Mouse (Mus musculus): ENCODE data around the gene Col4a2. TPM values are rescaled to one million over a fixed set of nuclear protein-coding genes. Genes with fewer than 3 reads are reported as not detected.
A peak's percentile ranks its signal among the peaks of the same experiment; 100 is the strongest.

Col4a2 gene
- total RNA-seq, 2 experiments from 2014 or later, result 182 to 302 TPM

GRCm38 (mm10) chr8:11357921-11358436 is 45.4 kb downstream of the Col4a2 start:
- no peak for DNase-seq

DNA sequence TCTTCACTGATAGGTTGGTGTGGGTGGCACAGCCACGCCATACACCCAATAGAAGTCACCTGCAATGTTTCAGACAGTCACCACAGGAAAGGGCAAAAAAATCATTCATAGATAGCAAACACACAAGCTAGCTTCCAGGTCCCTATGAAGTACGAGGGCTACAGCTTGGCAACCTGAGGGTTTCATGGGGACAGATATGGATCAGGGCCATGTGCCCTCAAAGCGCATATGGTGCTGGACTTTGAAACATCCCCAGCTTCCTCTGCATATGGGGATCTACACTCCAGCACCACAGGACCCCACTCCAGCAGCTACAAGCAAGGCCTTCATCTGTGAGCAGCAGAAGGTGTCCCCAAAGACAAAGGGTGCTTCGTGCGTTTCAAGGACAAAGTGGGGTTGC is 47.2 kb downstream of the Col4a2 start:
- no peak for DNase-seq

DNA sequence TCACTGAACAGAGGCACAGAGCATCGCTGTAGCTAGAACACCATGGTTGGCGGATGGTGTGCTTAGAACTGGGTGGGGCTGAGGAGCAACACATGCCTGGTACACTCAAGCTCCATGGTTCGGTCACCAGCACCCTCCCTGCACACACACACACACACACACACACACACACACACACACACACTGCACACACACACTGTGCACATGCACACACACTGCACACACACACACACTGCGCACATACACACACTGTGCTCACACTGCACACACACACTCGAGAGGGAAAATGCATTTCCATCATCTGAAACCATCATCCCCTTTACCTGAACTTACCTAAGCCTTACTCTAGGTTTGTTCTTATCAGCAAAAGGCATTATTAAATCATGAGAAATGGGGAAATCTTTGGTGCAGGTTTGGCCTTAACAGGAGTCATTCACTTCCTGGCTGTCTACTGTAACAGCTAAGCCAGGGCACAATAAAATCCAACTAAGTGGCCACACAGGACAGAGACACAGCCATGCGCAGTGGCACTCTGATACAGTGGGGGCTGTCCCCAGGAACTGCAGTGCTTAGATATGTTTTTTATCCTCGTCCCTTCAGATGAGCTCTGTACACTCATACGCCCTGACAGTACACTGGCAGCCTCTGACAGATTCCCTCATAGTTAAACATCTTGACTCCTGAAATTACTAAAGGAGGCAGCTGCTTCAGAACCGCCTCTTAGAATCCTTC is 49.1 kb downstream of the Col4a2 start:
- DNase-seq, result no peak

DNA sequence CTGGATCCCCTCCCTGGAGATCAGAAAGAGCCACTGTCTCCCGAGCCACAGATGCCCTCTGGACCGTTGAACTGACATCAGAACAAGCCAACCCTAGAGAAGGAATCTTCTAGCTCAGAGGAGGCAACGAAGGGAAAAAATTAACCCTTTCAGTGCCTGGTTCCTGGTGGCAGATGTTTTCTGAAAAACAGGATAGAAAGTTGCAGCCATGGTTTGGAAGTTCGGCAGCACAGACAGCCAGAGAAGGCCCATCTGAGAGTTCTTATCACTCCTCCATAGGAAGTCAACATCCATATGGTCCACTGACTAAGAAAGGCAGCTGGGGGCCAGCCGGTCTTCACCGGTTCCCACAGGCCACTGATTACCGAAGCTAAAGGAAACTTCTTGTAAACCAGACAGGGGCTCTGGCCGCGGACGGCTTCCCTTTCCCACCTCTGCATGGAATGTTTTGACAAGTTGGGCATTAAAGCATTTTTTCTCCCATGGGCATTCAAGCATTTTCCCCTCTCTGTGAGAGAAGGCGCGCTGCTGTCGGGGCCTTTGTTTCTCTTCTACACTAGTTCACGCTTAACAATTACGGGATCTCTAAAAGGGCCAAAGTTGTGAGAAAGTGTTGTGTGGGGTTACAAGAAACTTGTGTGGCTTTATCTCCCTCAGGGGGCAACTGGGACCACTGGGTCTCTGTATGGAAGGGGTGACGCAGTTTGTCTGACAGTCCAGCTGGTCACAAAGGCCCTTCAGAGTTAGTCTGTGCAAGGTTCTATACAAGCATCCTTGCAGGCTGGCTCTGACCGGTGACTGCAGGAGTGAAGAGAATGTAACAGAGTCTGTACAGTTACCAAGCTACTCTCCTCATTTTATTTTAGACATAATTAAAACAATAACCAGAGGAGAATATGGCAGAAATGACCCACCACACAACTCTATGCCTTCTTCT is 49.9 kb downstream of the Col4a2 start:
- DNase-seq, result no peak

- peak; percentile 46 to 60 for DNase-seq
Observed at GRCm38 (mm10) chr8:11363340-11364126, 50.9 kb downstream of the Col4a2 start.

DNA sequence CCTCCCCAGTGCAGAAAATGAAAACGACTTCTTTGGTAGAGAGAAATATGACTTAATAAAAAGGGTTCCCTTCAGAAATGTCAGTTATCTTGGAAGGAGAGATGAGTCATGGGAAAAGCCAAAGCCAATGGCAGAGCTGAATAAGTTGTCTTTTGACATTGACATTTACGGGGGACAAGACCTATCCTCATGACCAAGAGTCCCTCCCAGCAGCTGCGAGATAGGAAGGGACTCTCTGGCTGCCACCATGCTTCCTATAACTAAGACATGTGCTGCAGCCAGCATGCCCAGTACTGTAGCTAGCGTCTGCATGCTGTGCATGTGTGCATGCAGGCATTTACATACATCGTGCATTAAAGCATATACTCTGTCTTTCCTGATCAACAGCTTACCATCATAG is 53.6 kb downstream of the Col4a2 start:
- DNase-seq, result peak; percentile 48 to 53

DNA sequence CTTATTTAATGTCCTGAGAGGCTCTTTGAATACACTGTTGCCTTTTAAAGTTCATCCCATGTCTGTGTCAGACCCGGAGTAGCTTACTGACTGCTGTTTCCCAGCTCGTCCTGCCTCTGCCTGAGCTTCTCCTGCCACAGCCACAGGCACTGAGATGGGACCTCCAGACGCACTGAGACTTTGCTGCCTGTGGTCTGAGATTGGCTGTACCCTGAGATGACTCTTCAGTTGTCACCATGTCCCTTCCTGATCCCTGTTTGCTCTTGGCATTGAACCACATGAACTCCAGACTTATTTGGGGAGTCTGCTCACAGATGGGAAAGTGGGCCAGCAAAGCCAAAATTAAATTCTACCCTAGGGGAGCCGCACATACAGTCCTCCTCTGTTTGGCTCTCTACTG is 54.1 kb downstream of the Col4a2 start:
- DNase-seq, result no peak

DNA sequence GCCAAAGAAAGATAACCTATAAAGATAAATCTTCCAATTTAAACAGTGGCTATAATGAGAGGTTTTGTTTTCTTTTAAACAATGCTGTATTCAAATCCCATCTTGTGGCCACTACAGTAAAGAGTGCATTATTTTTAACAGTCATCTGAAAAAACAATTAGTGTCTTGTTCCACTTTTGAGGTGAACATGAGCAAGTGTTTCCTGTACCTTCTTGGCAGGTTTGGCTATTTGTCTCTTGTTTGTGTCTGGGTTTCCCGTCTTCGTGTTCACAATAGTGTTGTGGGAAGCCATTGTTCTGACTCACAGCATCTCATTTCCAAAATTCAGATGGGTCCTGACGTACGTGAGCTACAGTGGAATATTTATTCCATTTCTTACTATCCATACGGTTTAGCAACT is 55.1 kb downstream of the Col4a2 start:
- DNase-seq, result no peak

GRCm38 (mm10) chr8:11369526-11370203 is 57.1 kb downstream of the Col4a2 start:
- DNase-seq, result peak in 1 of 2 experiments; percentile 56

- DNase-seq, result no peak
Observed at GRCm38 (mm10) chr8:11371347-11371746, 58.7 kb downstream of the Col4a2 start.

DNA sequence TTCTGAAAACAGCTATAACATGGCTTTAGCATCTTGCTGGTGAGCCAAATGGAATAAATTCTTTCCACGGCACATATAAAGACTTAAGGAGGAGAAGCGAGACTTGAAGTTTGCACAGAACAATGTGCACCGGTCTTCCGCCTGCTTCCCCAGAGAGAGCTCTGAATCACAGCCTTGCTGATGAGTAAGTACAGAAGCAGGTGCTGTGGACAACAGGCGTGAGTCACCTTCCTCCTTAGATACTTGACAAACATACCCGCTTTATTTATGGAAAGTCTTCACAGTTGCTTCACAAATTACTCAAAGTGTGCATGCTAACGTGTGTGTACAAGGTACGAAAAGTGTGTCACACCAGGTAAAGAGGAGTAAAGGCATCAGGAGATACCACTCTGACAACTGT is 59.5 kb downstream of the Col4a2 start:
- peak in 1 of 2 experiments; percentile 43 for DNase-seq

DNA sequence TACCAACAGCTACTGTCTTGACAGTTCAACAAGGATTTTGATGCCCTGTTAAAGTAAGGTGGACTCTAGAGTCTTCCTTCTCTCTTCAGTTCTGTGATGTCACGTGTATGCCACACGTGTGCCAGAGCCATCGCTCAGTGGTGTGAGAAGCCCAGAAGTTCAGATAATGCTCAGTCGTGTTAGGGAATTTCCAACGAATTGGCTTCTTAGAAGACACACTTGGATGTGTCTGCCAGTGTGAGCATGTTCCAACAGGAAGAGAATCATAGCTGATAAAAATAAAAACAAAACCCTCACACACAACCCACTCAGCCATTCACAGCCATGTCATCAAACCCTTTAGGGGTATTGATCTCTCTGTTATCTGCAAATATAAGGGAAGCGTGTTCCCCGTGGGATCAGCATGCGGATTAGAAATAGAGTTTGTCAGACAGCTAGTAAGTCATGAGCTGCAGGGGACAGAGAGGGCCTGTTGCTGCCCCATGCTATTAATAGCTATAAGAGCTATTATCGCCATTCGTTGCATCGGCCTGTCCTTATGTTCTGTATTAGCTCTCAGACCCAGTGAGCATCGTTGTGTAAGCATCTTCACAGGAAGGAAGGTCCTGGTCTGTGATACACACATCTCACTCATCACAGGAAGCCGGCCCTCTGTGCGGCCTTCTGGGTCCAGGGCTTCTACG is 61.2 kb downstream of the Col4a2 start:
- no peak for DNase-seq

DNA sequence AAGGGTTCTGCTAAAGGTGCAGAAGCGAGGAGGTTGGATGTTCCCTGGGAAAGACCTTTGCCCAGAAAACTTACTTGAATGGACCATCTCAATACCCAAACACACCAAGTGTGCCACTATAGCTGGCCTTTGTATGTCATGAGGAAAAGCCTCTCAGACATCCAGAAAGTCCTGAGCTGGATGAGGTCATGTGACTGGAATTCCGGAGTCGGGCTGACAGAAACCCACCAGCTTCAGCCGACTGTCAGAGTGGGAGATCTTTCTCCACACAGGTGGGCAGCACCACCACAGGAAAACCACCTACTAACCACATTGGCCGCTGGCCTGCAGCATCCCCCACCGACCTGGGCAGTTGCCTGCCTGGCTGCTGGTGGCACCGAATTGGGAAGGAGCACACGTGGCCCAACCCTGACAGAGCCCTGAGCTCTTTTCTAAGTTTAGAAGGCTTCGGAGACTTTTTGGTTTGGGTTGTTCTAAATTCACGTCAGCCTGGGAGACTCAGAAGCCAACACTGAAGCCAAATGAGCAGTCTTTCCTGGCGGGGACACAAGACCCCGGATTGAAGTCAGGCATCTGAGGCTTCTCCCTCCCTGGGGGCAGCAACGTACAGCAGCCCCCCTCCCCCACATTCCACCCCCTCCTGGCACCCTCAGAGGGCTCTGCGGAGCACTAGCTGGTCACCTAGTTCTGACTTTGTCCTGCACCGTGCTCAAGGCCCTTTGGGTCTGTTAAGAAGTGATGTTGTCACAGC is 61.9 kb downstream of the Col4a2 start:
- no peak for DNase-seq

GRCm38 (mm10) chr8:11375749-11376438 is 63.3 kb downstream of the Col4a2 start:
- peak; percentile 71 to 73 for DNase-seq

GRCm38 (mm10) chr8:11377391-11378210 is 65.0 kb downstream of the Col4a2 start:
- no peak for DNase-seq

DNA sequence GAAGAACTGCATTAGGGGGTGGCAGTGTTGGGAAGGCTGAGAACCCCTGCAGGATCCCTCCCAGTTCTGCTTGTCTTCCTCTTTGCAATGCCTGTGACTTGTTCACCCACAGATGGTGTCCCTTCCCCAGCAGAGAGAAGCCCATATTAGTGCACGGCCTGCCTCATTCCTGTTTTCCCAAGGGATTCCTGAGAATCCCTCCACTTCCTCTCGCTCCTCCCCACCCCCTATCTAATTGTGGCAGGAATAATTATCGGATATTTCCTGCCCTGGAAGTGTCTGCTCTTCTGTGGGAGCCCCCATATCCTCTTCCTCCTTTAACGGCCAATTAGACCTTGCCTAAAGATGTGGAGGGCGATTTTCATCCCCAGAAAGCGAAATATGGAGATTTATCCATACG is 67.0 kb downstream of the Col4a2 start:
- DNase-seq, result no peak

DNA sequence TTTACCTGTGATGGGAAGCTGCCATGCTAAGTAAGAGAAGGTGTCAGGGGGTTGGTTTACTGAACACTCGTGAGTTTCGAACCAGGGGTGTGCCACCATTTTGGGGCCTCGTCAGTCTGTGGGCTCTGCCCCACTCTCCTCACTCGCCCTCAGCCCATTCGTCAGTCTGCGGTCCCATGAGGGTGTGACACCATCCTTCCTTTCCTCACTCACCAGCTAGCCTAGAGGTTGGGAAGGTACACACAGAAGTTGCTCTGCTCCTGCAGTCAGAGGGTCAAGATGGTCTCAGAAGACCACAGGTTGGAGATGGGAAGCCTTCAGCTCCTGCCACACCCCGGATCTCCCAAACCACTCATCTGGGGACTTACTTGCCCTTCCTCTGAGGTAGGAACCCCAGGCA is 68.9 kb downstream of the Col4a2 start:
- no peak for DNase-seq

GRCm38 (mm10) chr8:11382059-11382810 is 69.6 kb downstream of the Col4a2 start:
- DNase-seq, result peak; percentile 84 to 89

All from adrenal gland, postnatal 36 days (tissue).